Mouse (Mus musculus): Measurements from ENCODE around the gene Kcnj12. TPM values are rescaled to one million over a fixed set of nuclear protein-coding genes. Genes with fewer than 3 reads are reported as not detected.

Gene Kcnj12
- total and polyA plus RNA-seq, 3 experiments = 26.7 to 35.7 (median 29.5) TPM

DNA sequence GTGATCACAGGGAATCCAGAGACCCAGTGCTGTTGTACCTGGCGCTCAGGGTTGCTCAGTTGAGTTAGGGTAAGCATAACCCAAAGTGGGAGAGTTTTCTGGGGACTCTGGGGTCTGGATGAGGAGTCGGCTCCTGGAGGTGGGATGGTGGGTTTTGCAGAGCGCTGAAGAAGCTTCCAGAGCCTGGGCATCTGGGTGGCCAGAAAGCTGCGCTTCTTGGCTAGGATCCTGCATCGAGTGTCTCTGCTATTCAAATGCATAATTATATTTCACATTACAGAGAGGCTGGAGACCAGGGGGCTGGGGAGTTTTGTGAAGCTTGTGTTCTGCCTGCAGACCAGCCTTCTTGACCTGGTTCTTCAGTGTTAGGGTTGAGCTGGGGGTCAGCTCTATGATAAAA, 1.2 kb upstream of the Kcnj12 start:
- Histone ChIP-seq H3K4me1 (ENCODE audit: control insufficient read depth, insufficient read depth, low read length) (peaks cover 4% of the 10 kb centered on the region; the same call in 1 of the 2 replicates), H3K36me3 (ENCODE audit: control insufficient read depth, insufficient read depth, low read length) (no peaks in the 10 kb centered on the region), H3K9ac (ENCODE audit: low read depth, low read length) (no peak overlapping the region), H3K4me3 (no peak overlapping the region), H3K27me3 (ENCODE audit: control insufficient read depth, insufficient read depth, low read length) (no peaks in the 10 kb centered on the region), H3K27ac (no peak overlapping the region), H3K79me2 (replicated peaks; ENCODE audit: control insufficient read depth, insufficient read depth, low read length) (no peaks in the 10 kb centered on the region)
- no peak for TF ChIP-seq POLR2A (IDR thresholded peaks at IDR 0.05; ENCODE audit: insufficient read depth, low read depth, low read length)
- TF ChIP-seq EP300 (IDR thresholded peaks at IDR 0.05; ENCODE audit: insufficient read depth, low read depth, low read length) = no peak
- no peak for TF ChIP-seq CTCF (IDR thresholded peaks at IDR 0.05)
- DNase-seq = no peak
- intact Hi-C loops (cut with DNase I) = loop anchor here (5.0 kb wide), 1 partner anchor 44 kb away; no protein-coding TSS in a partner anchor
- WGBS = 85% methylated on average over 5 of the region's 5 CpGs

DNA sequence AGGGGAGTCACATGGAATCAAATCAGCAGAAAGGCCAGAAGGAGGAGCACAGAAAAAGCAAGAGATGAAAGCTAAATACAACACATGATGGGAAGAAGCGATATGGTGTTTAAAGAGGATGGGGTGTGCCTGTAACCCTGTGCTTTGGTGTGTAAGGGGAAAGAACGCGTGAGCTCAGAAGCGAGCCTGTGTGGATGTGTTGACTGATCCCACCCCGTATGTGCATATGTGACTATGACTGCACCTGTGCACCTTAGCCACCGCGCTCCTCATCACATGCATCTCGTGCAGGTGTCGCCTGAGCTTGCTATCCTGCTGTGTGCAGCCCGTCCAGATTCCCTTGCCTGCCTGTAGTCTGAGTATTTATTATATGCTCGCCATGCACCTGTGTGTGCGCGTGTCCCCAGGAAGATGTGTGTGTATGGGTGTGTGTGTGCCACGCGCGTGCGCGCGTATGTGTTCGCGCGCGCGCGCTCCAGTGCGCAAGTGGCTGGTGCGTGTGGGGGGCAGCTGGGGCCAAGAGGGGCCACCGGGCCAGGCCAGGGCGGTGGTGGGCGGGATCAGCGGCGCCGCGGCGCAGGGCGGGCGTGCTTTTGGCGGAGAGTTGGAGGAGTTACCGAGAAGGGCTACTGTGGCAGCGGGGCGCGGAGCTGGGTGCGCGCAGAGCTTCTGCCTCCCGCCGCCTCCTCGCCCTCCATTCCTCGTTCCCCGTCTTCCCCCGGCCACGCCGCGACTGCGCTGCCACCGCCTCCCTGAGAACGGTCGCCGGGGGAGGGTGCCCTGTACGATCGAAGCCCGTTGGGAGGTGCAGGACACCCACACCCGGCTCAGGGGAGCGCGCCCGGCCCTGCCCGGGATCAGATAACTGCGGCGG, 451 bp upstream of the Kcnj12 start:
- Histone ChIP-seq H3K27me3 (ENCODE audit: control insufficient read depth, insufficient read depth, low read length) (no peaks in the 10 kb centered on the region), H3K36me3 (ENCODE audit: control insufficient read depth, insufficient read depth, low read length) (no peaks in the 10 kb centered on the region), H3K79me2 (replicated peaks; ENCODE audit: control insufficient read depth, insufficient read depth, low read length) (no peaks in the 10 kb centered on the region), H3K27ac (peak overlapping the region; percentile 68), H3K4me1 (ENCODE audit: control insufficient read depth, insufficient read depth, low read length) (peaks cover 5% of the 10 kb centered on the region; the same call in 1 of the 2 replicates), H3K4me3 (peak overlapping the region; percentile 52), H3K9ac (ENCODE audit: low read depth, low read length) (peak overlapping the region; percentile 86)
- DNase-seq = peak; percentile 45 to 56
- WGBS = 5% methylated on average over 66 of the region's 68 CpGs
- intact Hi-C loops (cut with DNase I) = loop anchor here (5.0 kb wide), 1 partner anchor 45 kb away; no protein-coding TSS in a partner anchor
- TF ChIP-seq EP300 (IDR thresholded peaks at IDR 0.05; ENCODE audit: insufficient read depth, low read depth, low read length) = no peak
- TF ChIP-seq POLR2A (IDR thresholded peaks at IDR 0.05; ENCODE audit: insufficient read depth, low read depth, low read length) = peak; percentile 33; the same call in 1 of the 2 replicates

DNA sequence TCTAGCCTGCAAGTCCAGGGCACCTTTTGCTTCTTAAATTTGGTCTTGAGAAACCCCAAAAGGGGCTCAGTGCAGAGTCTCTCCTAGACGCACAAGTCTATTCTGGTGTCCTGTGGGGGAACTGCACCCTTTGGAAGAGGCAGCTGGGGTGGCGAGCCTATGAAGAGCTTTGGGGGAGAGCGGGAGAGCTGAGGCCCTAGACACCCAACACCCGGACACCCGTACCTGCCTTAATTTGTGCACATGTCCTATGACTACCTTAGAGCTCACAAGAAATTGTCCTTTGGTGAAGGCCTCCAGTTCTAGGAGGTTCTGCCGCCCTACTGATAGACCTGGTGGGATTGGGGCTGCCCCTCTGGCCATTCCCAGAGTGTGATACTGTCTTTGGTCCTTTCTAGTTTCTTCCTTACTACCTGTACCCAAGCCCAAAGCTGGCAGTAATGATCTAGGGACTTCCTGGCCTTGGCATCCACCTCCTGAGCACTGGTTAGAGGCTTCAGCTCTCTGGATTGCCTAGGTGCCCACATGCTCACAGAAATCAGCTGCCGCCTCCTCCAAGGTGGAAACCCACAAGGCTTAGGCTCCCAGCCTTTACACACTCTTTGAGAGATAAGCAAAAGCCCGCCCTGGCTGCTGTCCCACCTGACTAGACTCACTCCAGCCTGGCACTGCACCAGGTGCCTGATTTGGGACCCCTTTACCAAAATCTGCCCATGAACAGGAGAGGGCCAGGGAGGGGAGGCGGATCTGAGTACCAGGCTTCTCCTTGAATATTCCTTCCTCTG, 1.2 kb downstream of the Kcnj12 start:
- Histone ChIP-seq H3K4me3 (peak overlapping the region; percentile 52), H3K27ac (peak overlapping the region; percentile 68; the same call in 1 of the 2 replicates), H3K9ac (ENCODE audit: low read depth, low read length) (peak overlapping the region; percentile 86), H3K79me2 (replicated peaks; ENCODE audit: control insufficient read depth, insufficient read depth, low read length) (no peaks in the 10 kb centered on the region), H3K36me3 (ENCODE audit: control insufficient read depth, insufficient read depth, low read length) (no peaks in the 10 kb centered on the region), H3K27me3 (ENCODE audit: control insufficient read depth, insufficient read depth, low read length) (no peaks in the 10 kb centered on the region), H3K4me1 (ENCODE audit: control insufficient read depth, insufficient read depth, low read length) (peaks cover 2% of the 10 kb centered on the region; the same call in 1 of the 2 replicates)
- WGBS = 47% methylated on average over 9 of the region's 9 CpGs
- intact Hi-C loops (cut with DNase I) = loop anchor here (2.0 to 5.0 kb wide), 2 partner anchors 37 to 46 kb away; no protein-coding TSS in a partner anchor
- no peak for DNase-seq
- TF ChIP-seq CTCF (IDR thresholded peaks at IDR 0.05) (no peak), POLR2A (IDR thresholded peaks at IDR 0.05; ENCODE audit: insufficient read depth, low read depth, low read length) (no peak), EP300 (IDR thresholded peaks at IDR 0.05; ENCODE audit: insufficient read depth, low read depth, low read length) (no peak)

DNA sequence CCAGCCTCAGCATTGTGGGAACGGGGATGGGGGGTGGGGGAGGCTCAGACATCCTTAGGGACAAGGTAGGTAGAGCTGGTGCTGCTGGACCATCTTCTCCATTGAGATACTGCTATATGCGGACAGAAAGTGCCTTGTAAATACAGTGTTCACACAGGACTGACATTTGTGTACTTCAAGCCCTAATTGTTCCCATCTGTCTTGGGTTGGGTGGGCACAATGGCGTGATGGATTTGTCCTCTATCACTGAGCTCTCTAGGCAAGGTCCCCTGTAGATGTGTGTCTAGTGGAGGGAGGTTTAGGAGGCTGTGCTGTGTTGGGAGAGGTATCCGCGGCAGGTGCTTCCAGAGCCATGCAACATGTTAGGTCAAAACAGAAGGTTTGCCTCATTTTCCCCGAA, 2.0 kb downstream of the Kcnj12 start:
- Histone ChIP-seq H3K9ac (ENCODE audit: low read depth, low read length) (no peak overlapping the region), H3K4me3 (no peak overlapping the region), H3K79me2 (replicated peaks; ENCODE audit: control insufficient read depth, insufficient read depth, low read length) (no peaks in the 10 kb centered on the region), H3K27ac (no peak overlapping the region; the same call in 1 of the 2 replicates), H3K27me3 (ENCODE audit: control insufficient read depth, insufficient read depth, low read length) (no peaks in the 10 kb centered on the region), H3K36me3 (ENCODE audit: control insufficient read depth, insufficient read depth, low read length) (no peaks in the 10 kb centered on the region), H3K4me1 (ENCODE audit: control insufficient read depth, insufficient read depth, low read length) (peaks cover 2% of the 10 kb centered on the region; the same call in 1 of the 2 replicates)
- DNase-seq = no peak
- WGBS = 82% methylated on average over 6 of the region's 6 CpGs
- no peak for TF ChIP-seq EP300 (IDR thresholded peaks at IDR 0.05; ENCODE audit: insufficient read depth, low read depth, low read length)
- no peak for TF ChIP-seq CTCF (IDR thresholded peaks at IDR 0.05)
- TF ChIP-seq POLR2A (IDR thresholded peaks at IDR 0.05; ENCODE audit: insufficient read depth, low read depth, low read length) = no peak
- intact Hi-C loops (cut with DNase I) = loop anchor here (2.0 to 5.0 kb wide), 2 partner anchors 36 to 47 kb away; no protein-coding TSS in a partner anchor

DNA sequence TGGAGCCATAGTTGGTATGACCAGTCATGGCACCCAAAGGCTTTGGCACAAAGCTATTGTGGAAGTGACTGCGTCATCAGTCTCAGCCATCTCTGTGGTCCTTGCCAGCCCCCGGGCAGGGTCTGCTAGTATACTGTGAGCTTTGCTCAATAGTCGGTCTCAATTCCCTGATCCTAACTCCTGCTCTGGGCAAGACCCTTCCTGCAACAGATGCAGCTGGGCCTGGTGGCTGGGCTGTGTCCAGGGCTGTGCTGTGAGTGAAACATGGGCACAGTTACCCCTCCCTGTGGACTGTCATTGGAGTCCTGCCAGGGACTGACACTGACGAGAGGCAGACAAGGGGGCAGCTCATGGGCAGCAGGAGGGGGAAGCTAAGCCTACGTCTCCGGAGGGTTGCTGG, 2.6 kb downstream of the Kcnj12 start:
- 0 out of 2 replicates have a peak, but pooled peaks have one; percentile 25 for TF ChIP-seq EP300 (IDR thresholded peaks at IDR 0.05; ENCODE audit: insufficient read depth, low read depth, low read length)
- TF ChIP-seq CTCF (IDR thresholded peaks at IDR 0.05) = no peak
- Histone ChIP-seq H3K36me3 (ENCODE audit: control insufficient read depth, insufficient read depth, low read length) (no peaks in the 10 kb centered on the region), H3K27me3 (ENCODE audit: control insufficient read depth, insufficient read depth, low read length) (no peaks in the 10 kb centered on the region), H3K4me3 (no peak overlapping the region), H3K4me1 (ENCODE audit: control insufficient read depth, insufficient read depth, low read length) (peaks cover 2% of the 10 kb centered on the region; the same call in 1 of the 2 replicates), H3K9ac (ENCODE audit: low read depth, low read length) (peak overlapping the region; percentile 1; the same call in 1 of the 2 replicates), H3K79me2 (replicated peaks; ENCODE audit: control insufficient read depth, insufficient read depth, low read length) (no peaks in the 10 kb centered on the region), H3K27ac (peak overlapping the region; percentile 81)
- peak in 1 of 2 experiments; percentile 37 for DNase-seq
- 36% methylated on average over 6 of the region's 6 CpGs for WGBS
- intact Hi-C loops (cut with DNase I) = loop anchor here (2.0 to 5.0 kb wide), 2 partner anchors 36 to 48 kb away; no protein-coding TSS in a partner anchor
